Mouse (Mus musculus) urinary bladder, postnatal 14 days (tissue): ENCODE measurements around the gene Satb2.
A peak's percentile ranks its signal among the peaks of the same experiment; 100 is the strongest.

ENCODE experiments used
- DNase-seq: peaks from one replicate; pipeline ENCODE4 v3.0.0; 2021; ENCODE audit warnings: low spot score

The Satb2 gene

GRCm38 (mm10) chr1:56978151-56978700 is at the start of gene Satb2:
Gene Satb2, minus strand, starts transcription at chr1:56978650.
- DNase-seq, result no peak

- no peak for DNase-seq
Observed at GRCm38 (mm10) chr1:57018941-57019340, 40.5 kb upstream of the Satb2 start.

GRCm38 (mm10) chr1:57013856-57014255 is 35.4 kb upstream of the Satb2 start:
- DNase-seq, result no peak

GRCm38 (mm10) chr1:57009171-57009570 is 30.7 kb upstream of the Satb2 start:
- DNase-seq, result no peak

GRCm38 (mm10) chr1:56995041-56995440 is 16.6 kb upstream of the Satb2 start:
- DNase-seq, result no peak

GRCm38 (mm10) chr1:56992310-56992709 is 13.9 kb upstream of the Satb2 start:
- no peak for DNase-seq

GRCm38 (mm10) chr1:56991613-56992012 is 13.2 kb upstream of the Satb2 start:
- DNase-seq, result peak; percentile 9

- DNase-seq, result no peak
Observed at GRCm38 (mm10) chr1:56984483-56984810, 6.0 kb upstream of the Satb2 start.

GRCm38 (mm10) chr1:56983771-56984482 is 5.5 kb upstream of the Satb2 start:
- DNase-seq, result no peak

- DNase-seq, result no peak
Observed at GRCm38 (mm10) chr1:56983100-56983590, 4.7 kb upstream of the Satb2 start.

- DNase-seq, result no peak
Observed at GRCm38 (mm10) chr1:56982631-56983030, 4.2 kb upstream of the Satb2 start.

GRCm38 (mm10) chr1:56981947-56982555 is 3.6 kb upstream of the Satb2 start:
- DNase-seq, result no peak

GRCm38 (mm10) chr1:56981508-56981907 is 3.1 kb upstream of the Satb2 start:
- DNase-seq, result no peak

GRCm38 (mm10) chr1:56980631-56981275 is 2.3 kb upstream of the Satb2 start:
- DNase-seq, result no peak

GRCm38 (mm10) chr1:56979531-56980395 is 1.3 kb upstream of the Satb2 start:
- no peak for DNase-seq

GRCm38 (mm10) chr1:56977201-56978100 is 999 bp downstream of the Satb2 start:
- DNase-seq, result peak; percentile 55

- no peak for DNase-seq
Observed at GRCm38 (mm10) chr1:56976825-56977104, 1.7 kb downstream of the Satb2 start.

GRCm38 (mm10) chr1:56976044-56976824 is 2.2 kb downstream of the Satb2 start:
- DNase-seq, result no peak

- DNase-seq, result no peak
Observed at GRCm38 (mm10) chr1:56975546-56975945, 2.9 kb downstream of the Satb2 start.

- no peak for DNase-seq
Observed at GRCm38 (mm10) chr1:56974187-56974586, 4.3 kb downstream of the Satb2 start.
